Mouse (Mus musculus): ENCODE measurements around the gene Igfbp6. TPM values are rescaled to one million over a fixed set of nuclear protein-coding genes. Genes with fewer than 3 reads are reported as not detected.

Igfbp6 gene
- polyA plus RNA-seq, 1 experiment from 2014 or later: 0.17 TPM

DNA sequence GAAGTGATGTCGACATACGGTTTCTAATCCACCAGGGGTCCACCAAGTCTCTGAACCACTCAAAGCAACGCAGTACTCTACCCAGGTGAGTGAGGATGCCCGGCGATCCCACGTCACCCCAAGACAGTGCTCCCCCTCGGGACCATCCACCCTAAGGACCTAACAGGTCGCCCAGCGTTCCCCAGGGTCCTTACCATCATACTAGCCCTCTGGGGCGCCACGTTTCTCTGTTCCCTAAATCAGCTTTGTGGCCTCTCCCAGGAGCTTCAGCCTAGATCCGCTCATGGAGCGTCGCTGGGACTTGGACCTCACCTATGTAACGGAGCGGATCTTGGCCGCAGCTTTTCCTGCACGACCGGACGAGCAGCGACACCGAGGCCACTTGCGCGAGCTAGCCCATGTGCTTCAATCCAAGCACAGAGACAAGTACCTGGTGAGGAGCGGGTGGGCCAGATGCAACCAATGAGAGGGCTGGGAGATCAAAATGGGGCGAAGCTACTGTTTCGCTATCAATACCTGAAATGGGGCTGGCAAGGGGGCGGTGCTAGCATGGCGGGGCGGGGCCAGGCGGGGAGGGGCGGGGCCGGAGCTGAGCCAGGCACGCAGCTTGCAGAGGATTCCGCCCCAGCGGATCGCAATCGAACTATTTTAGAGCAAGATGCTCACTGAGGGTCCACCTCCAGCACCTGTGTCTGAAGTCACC is 37.3 kb upstream of the Igfbp6 start:
- peak overlapping the region; percentile 48 for H3K4me2 ChIP-seq (ENCODE audit: low read depth, severe bottlenecking)
- H3K27me3 ChIP-seq (ENCODE audit: control insufficient read depth, insufficient read depth, low read length): no peaks in the 10 kb centered on the region
- peaks cover 34% of the 10 kb centered on the region for H3K4me1 ChIP-seq (ENCODE audit: control insufficient read depth, insufficient read depth, low read length)
- DNase-seq (ENCODE audit: low spot score) (peak; percentile 61), ATAC-seq (ENCODE audit: insufficient number of reproducible peaks, low FRiP score, low TSS enrichment, low read depth) (no peak)
- no peaks in the 10 kb centered on the region; the same call in 1 of the 2 replicates for H3K36me3 ChIP-seq (ENCODE audit: control insufficient read depth, insufficient read depth, low read length)
- H3K9me3 ChIP-seq (ENCODE audit: control insufficient read depth, low read length): no peaks in the 10 kb centered on the region
- peak overlapping the region; percentile 3; the same call in 1 of the 2 replicates for H3K4me3 ChIP-seq (ENCODE audit: low read depth, low read length)
- H3K9ac ChIP-seq (ENCODE audit: low read length): no peak overlapping the region
- no peak overlapping the region for H3K27ac ChIP-seq (replicated peaks; ENCODE audit: low read depth, low read length)
- 3% methylated on average over 38 of the region's 38 CpGs for WGBS

DNA sequence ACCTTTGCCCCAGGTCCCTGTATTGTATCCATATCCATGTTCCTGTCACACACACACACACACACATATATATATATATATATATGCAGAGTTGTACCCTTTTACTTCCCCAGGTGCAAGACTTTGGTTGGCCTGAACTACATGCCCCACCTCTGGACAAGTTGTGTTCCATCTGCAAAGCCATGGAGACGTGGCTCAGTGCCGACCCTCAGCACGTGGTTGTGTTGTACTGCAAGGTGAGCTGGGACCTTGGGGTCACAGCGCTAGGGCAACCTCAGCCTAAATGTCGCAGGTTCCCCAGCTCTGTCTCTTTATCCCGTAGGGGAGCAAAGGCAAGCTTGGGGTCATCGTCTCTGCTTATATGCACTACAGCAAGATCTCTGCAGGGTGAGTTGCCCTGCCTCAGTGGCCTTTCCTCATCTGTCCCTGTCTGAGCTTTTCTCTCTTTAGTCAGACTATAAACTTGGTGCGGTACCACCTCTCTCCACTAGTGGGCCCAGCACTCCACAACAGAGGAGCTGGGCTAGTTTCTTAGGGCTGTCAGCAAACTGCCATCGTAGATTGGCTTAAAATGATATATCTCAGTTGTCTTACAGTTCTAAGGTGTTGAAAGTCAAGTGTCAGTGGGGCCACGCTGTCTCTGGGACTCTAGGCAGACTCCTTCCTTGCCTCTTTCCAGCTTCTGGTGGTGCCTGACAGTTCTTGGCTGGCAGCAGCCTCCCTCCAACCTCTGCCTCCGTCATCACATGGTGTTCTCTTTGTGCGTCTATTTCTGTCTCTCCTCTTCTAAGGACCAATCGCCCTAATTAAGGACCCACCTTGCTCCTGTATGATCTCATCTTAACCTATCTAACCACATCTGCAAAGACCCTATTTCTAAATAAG is 36.2 kb upstream of the Igfbp6 start:
- H3K36me3 ChIP-seq (ENCODE audit: control insufficient read depth, insufficient read depth, low read length): no peaks in the 10 kb centered on the region; the same call in 1 of the 2 replicates
- ATAC-seq (ENCODE audit: insufficient number of reproducible peaks, low FRiP score, low TSS enrichment, low read depth): no peak
- H3K4me1 ChIP-seq (ENCODE audit: control insufficient read depth, insufficient read depth, low read length): peaks cover 24% of the 10 kb centered on the region
- no peaks in the 10 kb centered on the region for H3K9me3 ChIP-seq (ENCODE audit: control insufficient read depth, low read length)
- no peak overlapping the region for H3K4me3 ChIP-seq (ENCODE audit: low read depth, low read length)
- DNase-seq (ENCODE audit: low spot score): peak; percentile 83
- no peaks in the 10 kb centered on the region for H3K27me3 ChIP-seq (ENCODE audit: control insufficient read depth, insufficient read depth, low read length)
- no peak overlapping the region for H3K9ac ChIP-seq (ENCODE audit: low read length)
- no peak overlapping the region for H3K27ac ChIP-seq (replicated peaks; ENCODE audit: low read depth, low read length)
- WGBS: 41% methylated on average over 13 of the region's 13 CpGs
- H3K4me2 ChIP-seq (ENCODE audit: low read depth, severe bottlenecking): peak overlapping the region; percentile 48; the same call in 1 of the 2 replicates

DNA sequence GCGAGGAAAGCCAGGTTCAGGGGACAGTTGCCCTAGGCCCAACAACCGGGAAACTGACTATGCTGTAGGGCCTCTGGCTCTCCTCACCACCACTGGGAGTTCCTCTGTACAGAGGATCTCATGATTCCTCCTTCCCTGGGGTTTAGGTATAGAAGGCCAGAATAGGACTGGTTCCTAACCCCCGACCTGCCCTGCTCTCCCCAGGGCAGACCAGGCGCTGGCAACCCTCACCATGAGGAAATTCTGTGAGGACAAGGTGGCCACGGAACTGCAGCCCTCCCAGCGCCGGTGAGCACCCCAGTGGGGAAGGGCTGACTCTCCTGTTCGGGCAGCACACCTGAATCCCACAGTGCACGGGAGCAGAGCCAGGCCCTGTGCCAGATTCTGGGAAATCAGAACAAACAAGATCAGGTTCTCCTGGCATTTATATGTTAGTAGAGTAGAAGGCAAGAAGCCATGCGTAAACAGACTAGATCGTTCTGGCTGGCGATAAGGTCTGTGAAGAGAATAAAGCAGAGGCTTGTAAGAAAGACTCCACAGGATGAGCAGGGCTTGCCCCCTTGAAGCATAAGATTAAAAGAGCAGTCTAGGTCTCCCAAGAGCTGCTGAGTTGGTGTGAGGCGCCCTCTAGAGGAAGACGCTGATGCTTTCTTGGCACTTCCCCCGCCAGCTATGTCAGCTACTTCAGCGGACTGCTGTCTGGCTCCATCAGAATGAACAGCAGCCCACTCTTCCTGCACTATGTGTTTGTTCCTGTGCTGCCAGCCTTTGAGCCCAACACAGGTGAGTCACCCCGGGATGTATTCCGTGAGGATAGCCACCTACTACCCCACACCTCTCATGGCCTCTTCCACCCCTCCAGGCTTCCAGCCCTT is 35.3 kb upstream of the Igfbp6 start:
- Histone ChIP-seq H3K4me2 (ENCODE audit: low read depth, severe bottlenecking) (no peak overlapping the region), H3K9ac (ENCODE audit: low read length) (no peak overlapping the region)

DNA sequence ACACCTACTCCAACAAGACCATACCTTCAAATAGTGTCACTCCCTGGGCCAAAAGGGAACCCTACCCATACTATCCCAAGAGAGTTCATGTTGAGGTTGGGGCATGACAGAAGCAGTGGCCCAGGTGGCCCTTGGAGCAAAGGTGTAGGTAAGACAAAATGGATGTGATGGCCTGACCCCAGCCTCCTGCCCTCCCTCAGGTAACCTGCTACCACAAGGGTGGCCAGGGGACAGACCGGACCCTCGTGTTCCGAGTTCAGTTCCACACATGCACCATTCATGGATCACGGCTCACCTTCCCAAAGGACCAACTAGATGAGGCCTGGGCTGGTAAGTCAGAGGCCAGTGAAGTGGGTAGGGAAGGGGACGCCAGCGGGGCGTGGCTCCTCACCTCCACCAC is 33.9 kb upstream of the Igfbp6 start:
- H3K36me3 ChIP-seq (ENCODE audit: control insufficient read depth, insufficient read depth, low read length): no peaks in the 10 kb centered on the region; the same call in 1 of the 2 replicates
- H3K4me3 ChIP-seq (ENCODE audit: low read depth, low read length): no peak overlapping the region
- H3K4me1 ChIP-seq (ENCODE audit: control insufficient read depth, insufficient read depth, low read length): peaks cover 8% of the 10 kb centered on the region

More for the DNA sequence above, 35.3 kb upstream of the Igfbp6 start:
- no peak for ATAC-seq (ENCODE audit: insufficient number of reproducible peaks, low FRiP score, low TSS enrichment, low read depth)
- Histone ChIP-seq H3K27ac (replicated peaks; ENCODE audit: low read depth, low read length) (no peak overlapping the region), H3K4me3 (ENCODE audit: low read depth, low read length) (no peak overlapping the region), H3K36me3 (ENCODE audit: control insufficient read depth, insufficient read depth, low read length) (no peaks in the 10 kb centered on the region; the same call in 1 of the 2 replicates), H3K27me3 (ENCODE audit: control insufficient read depth, insufficient read depth, low read length) (no peaks in the 10 kb centered on the region), H3K4me1 (ENCODE audit: control insufficient read depth, insufficient read depth, low read length) (peaks cover 14% of the 10 kb centered on the region), H3K9me3 (ENCODE audit: control insufficient read depth, low read length) (no peaks in the 10 kb centered on the region)
- DNase-seq (ENCODE audit: low spot score): peak; percentile 79
- 52% methylated on average over 18 of the region's 18 CpGs for WGBS

DNA sequence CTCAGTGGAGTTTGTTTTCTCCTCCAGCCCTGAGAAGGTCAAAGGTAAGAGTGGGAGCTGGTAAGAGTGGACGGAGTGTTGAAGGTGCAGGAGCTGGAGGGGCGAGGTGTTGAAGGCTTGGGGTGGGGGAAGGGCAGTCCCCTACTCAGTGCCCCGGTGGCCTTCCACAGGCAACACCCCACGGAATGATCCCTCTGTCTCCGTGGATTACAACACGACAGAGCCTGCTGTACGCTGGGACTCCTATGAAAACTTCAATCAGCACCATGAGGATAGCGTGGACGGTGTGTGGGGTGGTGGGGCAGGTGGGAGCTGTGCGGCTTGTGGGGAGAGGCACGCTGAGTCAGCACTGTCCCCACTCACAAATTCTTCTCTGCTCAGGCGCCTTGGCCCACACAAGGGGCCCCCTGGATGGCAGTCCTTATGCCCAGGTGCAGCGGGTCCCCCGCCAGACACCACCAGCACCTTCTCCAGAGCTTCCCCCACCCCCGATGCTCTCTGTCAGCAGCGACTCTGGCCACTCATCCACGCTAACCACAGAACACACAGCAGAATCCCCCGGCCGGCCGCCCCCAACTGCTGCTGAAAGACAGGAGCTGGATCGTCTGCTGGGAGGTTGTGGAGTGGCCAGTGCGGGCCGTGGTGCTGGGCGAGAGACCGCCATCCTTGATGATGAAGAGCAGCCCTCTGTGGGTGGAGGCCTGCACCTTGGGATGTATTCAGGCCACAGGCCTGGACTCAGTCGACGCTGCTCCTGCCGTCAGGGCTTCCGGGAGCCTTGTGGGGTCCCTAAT is 33.3 kb upstream of the Igfbp6 start:
- ATAC-seq (ENCODE audit: insufficient number of reproducible peaks, low FRiP score, low TSS enrichment, low read depth) (no peak), DNase-seq (ENCODE audit: low spot score) (no peak)
- Histone ChIP-seq H3K4me3 (ENCODE audit: low read depth, low read length) (no peak overlapping the region), H3K36me3 (ENCODE audit: control insufficient read depth, insufficient read depth, low read length) (no peaks in the 10 kb centered on the region; the same call in 1 of the 2 replicates), H3K4me2 (ENCODE audit: low read depth, severe bottlenecking) (no peak overlapping the region), H3K9ac (ENCODE audit: low read length) (no peak overlapping the region), H3K9me3 (ENCODE audit: control insufficient read depth, low read length) (no peaks in the 10 kb centered on the region), H3K4me1 (ENCODE audit: control insufficient read depth, insufficient read depth, low read length) (peaks cover 8% of the 10 kb centered on the region), H3K27ac (replicated peaks; ENCODE audit: low read depth, low read length) (no peak overlapping the region), H3K27me3 (ENCODE audit: control insufficient read depth, insufficient read depth, low read length) (no peaks in the 10 kb centered on the region)
- 83% methylated on average over 29 of the region's 29 CpGs for WGBS

More for the DNA sequence above, 33.9 kb upstream of the Igfbp6 start:
- Histone ChIP-seq H3K27me3 (ENCODE audit: control insufficient read depth, insufficient read depth, low read length) (no peaks in the 10 kb centered on the region), H3K27ac (replicated peaks; ENCODE audit: low read depth, low read length) (no peak overlapping the region), H3K9ac (ENCODE audit: low read length) (no peak overlapping the region), H3K4me2 (ENCODE audit: low read depth, severe bottlenecking) (no peak overlapping the region), H3K9me3 (ENCODE audit: control insufficient read depth, low read length) (no peaks in the 10 kb centered on the region)
- no peak for ATAC-seq (ENCODE audit: insufficient number of reproducible peaks, low FRiP score, low TSS enrichment, low read depth)
- DNase-seq (ENCODE audit: low spot score): no peak
- 92% methylated on average over 7 of the region's 7 CpGs for WGBS

DNA sequence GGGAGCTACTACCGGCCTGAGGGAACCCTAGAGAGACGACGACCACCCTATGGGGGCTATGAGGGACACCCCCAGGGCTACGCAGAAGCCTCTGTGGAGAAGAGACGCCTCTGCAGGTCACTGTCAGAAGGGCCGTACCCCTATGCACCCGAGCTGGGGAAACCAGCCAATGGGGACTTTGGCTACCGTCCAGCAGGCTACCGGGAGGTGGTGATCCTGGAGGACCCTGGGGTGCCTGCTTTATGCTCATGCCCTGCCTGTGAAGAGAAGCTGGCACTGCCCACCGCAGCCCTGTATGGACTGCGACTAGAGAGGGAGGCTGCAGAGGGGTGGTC is 32.7 kb upstream of the Igfbp6 start:
- Histone ChIP-seq H3K27ac (replicated peaks; ENCODE audit: low read depth, low read length) (no peak overlapping the region), H3K27me3 (ENCODE audit: control insufficient read depth, insufficient read depth, low read length) (no peaks in the 10 kb centered on the region), H3K4me2 (ENCODE audit: low read depth, severe bottlenecking) (no peak overlapping the region), H3K9ac (ENCODE audit: low read length) (no peak overlapping the region), H3K4me3 (ENCODE audit: low read depth, low read length) (no peak overlapping the region), H3K4me1 (ENCODE audit: control insufficient read depth, insufficient read depth, low read length) (peaks cover 3% of the 10 kb centered on the region; the same call in 1 of the 2 replicates), H3K9me3 (ENCODE audit: control insufficient read depth, low read length) (no peaks in the 10 kb centered on the region), H3K36me3 (ENCODE audit: control insufficient read depth, insufficient read depth, low read length) (no peaks in the 10 kb centered on the region; the same call in 1 of the 2 replicates)
- ATAC-seq (ENCODE audit: insufficient number of reproducible peaks, low FRiP score, low TSS enrichment, low read depth) (no peak), DNase-seq (ENCODE audit: low spot score) (no peak)
- WGBS: 84% methylated on average over 11 of the region's 11 CpGs

DNA sequence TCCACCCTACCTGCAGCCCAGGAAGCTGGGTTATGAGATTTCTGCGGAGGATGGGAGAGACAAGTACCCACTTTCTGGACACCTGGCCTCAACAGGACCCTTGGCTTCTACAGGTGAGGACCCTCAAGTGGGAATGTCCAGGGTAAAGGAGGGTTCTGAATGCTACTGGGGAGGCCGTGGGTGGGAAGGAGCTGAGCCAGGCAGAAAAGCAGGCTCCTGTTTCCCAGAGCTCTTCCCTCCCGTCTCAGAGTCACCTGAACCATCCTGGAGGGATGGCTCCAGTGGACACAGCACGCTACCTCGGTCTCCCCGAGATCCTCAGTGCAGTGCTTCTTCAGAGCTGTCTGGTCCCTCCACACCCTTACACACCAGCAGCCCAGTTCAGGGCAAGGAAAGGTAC is 32.0 kb upstream of the Igfbp6 start:
- DNase-seq (ENCODE audit: low spot score): no peak
- WGBS: 94% methylated on average over 6 of the region's 6 CpGs

More for the DNA sequence above, 32.0 kb upstream of the Igfbp6 start:
- no peak overlapping the region for H3K4me3 ChIP-seq (ENCODE audit: low read depth, low read length)
- H3K36me3 ChIP-seq (ENCODE audit: control insufficient read depth, insufficient read depth, low read length): no peaks in the 10 kb centered on the region; the same call in 1 of the 2 replicates
- no peak overlapping the region for H3K27ac ChIP-seq (replicated peaks; ENCODE audit: low read depth, low read length)
- no peaks in the 10 kb centered on the region for H3K4me1 ChIP-seq (ENCODE audit: control insufficient read depth, insufficient read depth, low read length)
- no peak overlapping the region for H3K9ac ChIP-seq (ENCODE audit: low read length)
- no peak for ATAC-seq (ENCODE audit: insufficient number of reproducible peaks, low FRiP score, low TSS enrichment, low read depth)
- H3K9me3 ChIP-seq (ENCODE audit: control insufficient read depth, low read length): no peaks in the 10 kb centered on the region
- H3K27me3 ChIP-seq (ENCODE audit: control insufficient read depth, insufficient read depth, low read length): no peaks in the 10 kb centered on the region
- H3K4me2 ChIP-seq (ENCODE audit: low read depth, severe bottlenecking): no peak overlapping the region
